In the genomic region with DNA sequence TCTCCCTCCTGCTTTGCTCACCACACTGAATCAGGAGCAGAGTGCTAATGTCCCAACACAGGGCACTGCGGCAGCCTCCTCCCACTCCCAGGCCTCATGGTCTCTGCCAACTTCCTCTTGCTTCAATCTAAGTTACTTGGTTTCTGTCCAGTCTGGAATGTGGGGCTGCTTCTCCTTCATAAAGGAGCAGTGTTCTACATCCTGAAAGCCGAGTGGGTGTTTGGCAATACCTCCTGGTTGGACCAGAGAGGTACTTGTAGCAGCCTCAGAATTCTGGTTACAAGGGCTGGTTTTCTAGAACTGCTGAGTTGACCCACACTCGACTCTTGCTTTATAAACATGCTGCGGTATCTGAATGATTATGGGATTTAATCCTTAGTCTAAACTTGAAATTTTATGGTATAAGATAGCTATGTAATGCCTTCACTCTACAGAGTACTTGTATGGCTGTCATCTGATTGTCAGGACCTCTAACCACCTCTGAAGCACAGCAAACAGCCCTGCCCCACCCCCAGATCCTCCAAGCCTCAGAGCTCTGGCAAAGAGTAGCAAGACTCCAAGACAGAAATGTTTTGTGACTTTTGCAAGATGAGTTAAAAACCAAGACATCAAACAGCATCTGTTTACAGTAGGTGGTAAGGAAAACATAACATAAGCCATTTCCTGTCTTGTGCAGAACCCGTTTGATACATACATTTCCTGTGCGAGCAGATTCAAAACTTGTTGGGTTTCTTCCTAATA, we compare ENCODE assay signal across 11 mouse cellular contexts. TPM values are rescaled to one million over a fixed set of nuclear protein-coding genes. Genes with fewer than 3 reads are reported as not detected.
DNase-seq lines count a peak whose midpoint lies in the region; ATAC-seq lines count a peak whose summit lies in the region.
"Had no signal": no experiment of that assay in that cellular context is flagged by ENCODE, and none has a peak within 500 bp of the region (broad histone marks: within the 10 kb centered on the region; RNA-seq: fewer than 3 reads in every experiment).

No protein-coding gene starts in this region.

- no peaks in the 10 kb centered on the region for H3K9me3 ChIP-seq in hindbrain, embryonic 14.5 days (ENCODE audit: control insufficient read depth, low read length)
- H3K9me3 ChIP-seq in hindbrain, embryonic 13.5 days: peaks cover 8% of the 10 kb centered on the region; the same call in 1 of the 2 replicates
- H3K9me3 ChIP-seq: heart, embryonic 10.5 days had no signal

- no peak for DNase-seq in hindbrain, embryonic 14.5 days (ENCODE audit: low spot score)
- peak; percentile 76 for DNase-seq in Muller cell, postnatal 12 days (ENCODE audit: inconsistent ontology term)
- DNase-seq in gonadal fat pad, adult 2 months (ENCODE audit: low read depth): peak; percentile 86
- DNase-seq in lung, postnatal 36 days: peak; percentile 86
- DNase-seq in cerebellum, postnatal 25 days: no peak
- DNase-seq in embryo, embryonic 11 days: no peak
- no peak for DNase-seq in urinary bladder, adult 2 months (ENCODE audit: low spot score)
- DNase-seq: kidney, postnatal 36 days had no signal

- H3K4me1 ChIP-seq in hindbrain, embryonic 14.5 days (replicated peaks; ENCODE audit: control insufficient read depth, insufficient read depth, low read length): no peaks in the 10 kb centered on the region
- no peaks in the 10 kb centered on the region for H3K4me1 ChIP-seq in hindbrain, embryonic 13.5 days (replicated peaks)

- H3K4me3 ChIP-seq in hindbrain, embryonic 14.5 days (replicated peaks; ENCODE audit: low read length): no peak overlapping the region
- H3K4me3 ChIP-seq in hindbrain, embryonic 13.5 days: no peak overlapping the region
- H3K4me3 ChIP-seq: heart, embryonic 10.5 days had no signal

- ATAC-seq in hindbrain, embryonic 14.5 days (ENCODE audit: low FRiP score): no peak
- ATAC-seq in hindbrain, embryonic 13.5 days (ENCODE audit: low FRiP score): no peak

- H3K27me3 ChIP-seq in hindbrain, embryonic 14.5 days (ENCODE audit: control insufficient read depth, insufficient read depth, low read length): no peaks in the 10 kb centered on the region
- no peaks in the 10 kb centered on the region for H3K27me3 ChIP-seq in hindbrain, embryonic 13.5 days

- 0 out of 2 replicates have a peak overlapping the region, but pooled peaks have one; percentile 2 for H3K27ac ChIP-seq in hindbrain, embryonic 14.5 days
- no peak overlapping the region for H3K27ac ChIP-seq in hindbrain, embryonic 13.5 days
- H3K27ac ChIP-seq: heart, embryonic 10.5 days; liver, embryonic 14.5 days had no signal

- no peak overlapping the region for H3K4me2 ChIP-seq in hindbrain, embryonic 14.5 days (replicated peaks)
- H3K4me2 ChIP-seq in hindbrain, embryonic 13.5 days: no peak overlapping the region

- 80% methylated on average over 6 of the region's 6 CpGs for WGBS in hindbrain, embryonic 14.5 days
- 85% methylated on average over 6 of the region's 6 CpGs for WGBS in hindbrain, embryonic 13.5 days

- H3K36me3 ChIP-seq in hindbrain, embryonic 14.5 days (replicated peaks; ENCODE audit: control insufficient read depth, insufficient read depth): no peaks in the 10 kb centered on the region
- no peaks in the 10 kb centered on the region for H3K36me3 ChIP-seq in hindbrain, embryonic 13.5 days
- H3K36me3 ChIP-seq: heart, embryonic 10.5 days had no signal

- H3K9ac ChIP-seq in hindbrain, embryonic 14.5 days: no peak overlapping the region
- H3K9ac ChIP-seq in hindbrain, embryonic 13.5 days: no peak overlapping the region
- H3K9ac ChIP-seq: liver, embryonic 14.5 days had no signal

RNA-seq across cellular contexts. Expression of a gene that starts 36.3 kb away (rescaled TPM):
- 96.9 and 112 TPM in 2 replicates for polyA plus RNA-seq in hindbrain, embryonic 14.5 days (2014; fragmentation: Nextera tagmentation; extraction: Ambion mirVana)
- polyA plus RNA-seq in hindbrain, embryonic 13.5 days (2015; fragmentation: Nextera tagmentation; extraction: Ambion mirVana): 67.1 and 75.1 TPM in 2 replicates
- 76.3 and 102 TPM in 2 replicates for polyA plus RNA-seq in gonadal fat pad, adult 2 months (2012; rRNA removed)
- 118 and 141 TPM in 2 replicates for polyA plus RNA-seq in urinary bladder, adult 2 months (2012; rRNA removed)

RNA-seq across cellular contexts. Expression of a gene that starts 36.7 kb away (rescaled TPM):
- 1.8 and 2.0 TPM in 2 replicates for polyA plus RNA-seq in hindbrain, embryonic 14.5 days (2014; fragmentation: Nextera tagmentation; extraction: Ambion mirVana)
- polyA plus RNA-seq in hindbrain, embryonic 13.5 days (2015; fragmentation: Nextera tagmentation; extraction: Ambion mirVana): not detected in 2 replicates
- polyA plus RNA-seq in gonadal fat pad, adult 2 months (2012; rRNA removed): 0.47 TPM in 1 of 2 replicates, not detected in the other
- polyA plus RNA-seq in urinary bladder, adult 2 months (2012; rRNA removed): 0.19 TPM in 1 of 2 replicates, not detected in the other
- polyA plus RNA-seq: heart, embryonic 10.5 days had no signal

Comparison
In these comparisons a context has a peak if more than half of its experiments do, and no peak if none do; other contexts are left out.
1. DNase-seq: peak in Muller cell, postnatal 12 days (single experiment), gonadal fat pad, adult 2 months (single experiment) and lung, postnatal 36 days (single experiment); none in hindbrain, embryonic 14.5 days (single experiment), cerebellum, postnatal 25 days (0 of 2), embryo, embryonic 11 days (single experiment) and urinary bladder, adult 2 months (single experiment).